Mouse (Mus musculus): ENCODE results near the gene Tmem91.

Gene Tmem91

DNA sequence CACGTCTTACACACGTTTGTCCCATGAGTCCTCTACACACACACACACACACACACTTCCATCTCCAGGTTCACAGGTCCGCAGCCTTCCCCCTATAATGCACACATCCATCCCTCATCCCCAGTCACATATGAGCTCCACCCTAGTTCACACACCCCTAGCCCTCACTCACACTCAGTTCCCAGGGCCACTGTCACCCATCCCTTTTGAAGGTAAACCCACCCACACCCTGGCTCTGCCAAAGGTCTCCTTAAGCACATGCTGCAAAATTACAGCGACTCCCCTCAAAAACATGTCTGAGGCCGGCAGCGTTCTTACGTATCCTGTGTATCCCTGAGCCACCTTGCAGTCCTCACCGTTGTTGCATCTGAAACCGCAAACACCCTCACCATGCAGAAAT, 669 bp downstream of the Tmem91 start:
- ATAC-seq (ENCODE audit: insufficient number of reproducible peaks, low FRiP score, low TSS enrichment), result no peak

DNA sequence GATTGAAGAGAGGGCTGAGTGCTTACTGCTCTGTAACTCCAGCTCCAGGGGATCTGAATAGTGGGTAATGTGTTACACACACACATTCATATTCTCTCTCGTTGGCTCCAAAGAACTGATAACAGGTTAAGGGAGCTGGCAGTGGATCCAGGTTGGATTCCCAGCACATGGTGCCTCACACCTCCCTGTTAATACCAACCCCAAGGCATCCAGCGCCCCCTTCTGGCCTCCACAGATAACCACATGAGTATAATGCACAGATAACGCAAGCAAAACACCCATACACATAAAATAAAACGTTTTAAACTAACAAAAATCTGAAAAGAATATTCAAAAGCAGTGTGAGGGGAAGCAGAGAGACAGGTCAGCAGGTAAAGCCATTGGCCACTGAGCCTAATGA, 2.5 kb downstream of the Tmem91 start:
- no peak for ATAC-seq (ENCODE audit: insufficient number of reproducible peaks, low FRiP score, low TSS enrichment)

DNA sequence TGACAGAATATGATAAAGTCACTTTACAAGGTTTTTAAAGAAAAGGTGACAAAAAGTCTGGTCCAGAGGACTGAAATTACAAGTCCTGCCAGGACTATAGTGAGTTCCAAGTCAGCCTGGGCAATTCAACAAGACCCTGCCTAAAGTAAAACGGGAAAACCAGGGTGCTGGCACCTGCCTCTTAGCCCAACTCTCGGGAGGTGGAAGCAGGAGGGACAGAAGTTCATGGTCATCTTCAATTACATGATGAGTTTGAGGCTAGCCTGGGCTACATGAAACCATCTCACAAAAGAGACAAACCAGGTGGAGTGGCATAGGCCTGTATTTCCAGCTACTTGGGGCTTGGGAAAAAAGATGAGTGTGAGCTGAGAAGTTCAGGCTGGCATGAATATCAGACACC, 3.3 kb downstream of the Tmem91 start:
- ATAC-seq (ENCODE audit: insufficient number of reproducible peaks, low FRiP score, low TSS enrichment), result no peak

DNA sequence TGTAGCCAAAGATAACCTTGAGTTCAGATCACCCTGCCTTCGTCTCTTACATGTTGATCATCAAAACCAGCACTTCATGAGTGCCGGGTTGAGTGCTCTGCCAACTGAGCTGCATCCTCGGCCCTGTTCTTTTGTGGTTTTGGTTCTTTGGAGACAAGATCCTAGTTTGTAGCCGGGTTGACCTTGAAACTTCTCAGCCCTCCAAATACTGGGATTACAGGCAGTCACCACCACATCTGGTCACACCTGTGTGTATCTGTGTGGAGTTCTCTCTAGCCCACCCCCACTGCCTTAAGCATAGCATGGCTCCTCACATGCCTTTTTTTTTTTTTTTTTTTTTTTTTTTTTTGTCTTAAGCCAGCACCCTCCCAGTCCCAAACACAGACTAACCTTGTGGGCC, 4.9 kb downstream of the Tmem91 start:
- ATAC-seq (ENCODE audit: insufficient number of reproducible peaks, low FRiP score, low TSS enrichment), result no peak

DNA sequence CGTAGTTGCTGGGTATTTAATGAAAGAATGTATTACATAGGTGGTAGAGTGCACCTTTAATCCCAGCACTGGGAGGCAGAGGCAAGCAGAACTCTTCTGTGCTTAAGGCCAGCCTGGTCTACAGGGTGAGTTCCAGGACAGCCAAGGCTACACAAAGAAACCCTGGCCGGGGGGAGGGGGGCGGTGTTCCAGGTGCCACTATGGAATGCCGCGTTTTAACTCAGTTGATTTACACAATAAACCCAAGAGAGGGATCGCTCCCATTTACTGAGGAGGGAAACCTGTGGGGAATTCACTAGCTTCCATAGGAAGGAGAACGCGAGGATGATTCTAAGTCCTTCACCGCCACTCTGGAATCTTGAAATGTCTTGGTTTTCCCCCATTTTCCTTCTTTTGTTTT, 5.3 kb downstream of the Tmem91 start:
- ATAC-seq (ENCODE audit: insufficient number of reproducible peaks, low FRiP score, low TSS enrichment), result no peak

DNA sequence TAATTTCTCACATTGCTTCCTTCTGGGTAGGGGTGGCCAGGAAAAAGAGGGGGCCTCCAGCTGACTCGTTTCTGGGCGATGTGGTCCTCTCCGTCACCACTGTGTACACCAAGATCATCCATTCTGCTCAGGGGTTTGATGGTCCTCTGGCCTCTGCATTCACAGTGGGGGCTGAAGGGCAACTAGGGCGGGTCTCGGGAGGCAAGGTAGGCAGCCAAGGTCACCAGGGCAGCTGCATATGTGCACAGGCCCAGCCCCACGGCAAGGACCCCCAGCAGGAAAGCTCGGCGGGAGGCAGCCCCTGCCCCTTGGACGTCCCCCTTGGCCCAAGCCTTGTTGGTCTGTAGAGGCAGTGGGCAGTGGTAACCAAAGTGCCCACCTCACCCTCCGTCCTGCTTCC, 5.8 kb downstream of the Tmem91 start:
- ATAC-seq (ENCODE audit: insufficient number of reproducible peaks, low FRiP score, low TSS enrichment), result no peak

DNA sequence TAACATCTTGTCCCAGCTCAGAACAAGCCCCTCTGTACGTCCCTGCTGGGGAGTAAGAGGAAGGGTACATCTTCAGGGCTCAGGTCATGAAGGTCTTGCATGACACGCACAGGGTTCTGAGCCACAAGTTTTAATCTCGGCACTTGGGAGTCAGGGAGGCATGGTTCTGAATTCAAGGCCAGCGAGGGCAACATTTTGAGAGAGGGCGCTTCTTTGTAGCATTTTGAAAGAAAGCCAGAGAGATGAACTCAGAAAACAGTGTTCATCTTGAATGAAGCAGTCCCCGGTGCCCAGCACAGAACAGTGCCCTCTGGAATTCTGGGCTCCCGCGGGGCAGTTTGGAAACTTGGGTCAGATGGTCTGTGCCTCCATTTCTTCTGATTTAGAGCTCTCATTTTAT, 8.6 kb downstream of the Tmem91 start:
- ATAC-seq (ENCODE audit: insufficient number of reproducible peaks, low FRiP score, low TSS enrichment), result no peak

DNA sequence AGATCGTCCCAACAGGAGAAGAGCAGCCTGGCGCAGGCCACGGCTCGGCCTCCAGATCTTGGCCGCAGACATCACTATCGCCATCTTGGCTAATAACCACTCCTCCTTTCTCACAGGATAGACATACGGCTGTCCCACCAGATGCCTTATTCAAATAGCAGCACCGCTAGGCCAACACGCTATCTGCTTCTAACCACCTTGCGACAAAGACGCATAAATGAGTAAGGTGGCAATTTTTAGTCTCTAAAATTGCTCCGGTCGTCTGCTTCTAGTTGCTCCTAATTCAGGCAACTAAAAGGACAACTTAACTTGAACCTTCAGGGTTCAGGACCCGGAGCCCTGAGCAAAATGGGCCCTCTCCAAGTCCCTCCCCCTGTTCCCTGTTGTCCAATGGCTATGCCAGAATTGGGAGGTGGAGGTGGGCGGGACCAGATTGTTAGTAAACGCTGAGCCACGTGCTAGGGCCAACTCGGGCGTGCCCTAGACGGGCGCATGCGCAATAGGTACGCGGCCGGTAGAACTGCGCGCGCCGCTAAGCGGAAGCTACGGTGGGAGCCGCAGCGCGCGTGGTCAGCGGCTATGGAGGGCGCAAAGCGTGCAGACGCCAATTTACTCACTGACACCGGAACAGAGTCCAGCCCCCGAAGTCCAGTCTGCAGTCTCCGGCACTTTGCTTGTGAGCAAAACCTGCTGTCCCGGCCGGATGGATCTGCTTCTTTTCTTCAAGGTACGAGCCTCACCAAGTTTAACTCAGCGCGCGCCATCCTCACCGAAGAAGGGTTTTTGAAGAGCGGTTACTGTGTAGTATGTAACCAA, 16.1 kb downstream of the Tmem91 start, which contains the start of the genes Bckdha and Exosc5:
Gene Bckdha, minus strand, starts transcription at position 325 of the 816 bp plus-strand sequence.
Gene Exosc5, plus strand, starts transcription at position 508 of the 816 bp plus-strand sequence.
- peak; percentile 90 for ATAC-seq (ENCODE audit: insufficient number of reproducible peaks, low FRiP score, low TSS enrichment)

DNA sequence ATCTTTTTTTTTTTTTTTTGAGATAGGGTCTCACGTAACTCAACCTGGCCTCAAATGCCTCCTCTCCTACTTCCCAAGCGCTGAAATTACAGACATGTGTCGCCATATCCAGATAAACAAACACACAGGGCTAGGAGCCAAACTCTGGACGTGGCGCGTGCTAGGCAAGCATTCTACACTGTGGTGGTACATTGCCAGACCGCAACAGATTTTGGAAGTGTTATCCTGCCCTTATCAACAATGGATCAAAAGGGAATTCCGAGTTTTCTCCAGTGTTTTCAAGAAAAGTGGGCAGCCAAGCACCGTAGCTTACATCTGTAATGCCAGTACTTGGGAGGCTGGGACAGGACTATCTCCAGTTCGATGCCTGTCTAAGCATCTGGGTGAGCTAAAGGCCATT, 17.2 kb downstream of the Tmem91 start:
- ATAC-seq (ENCODE audit: insufficient number of reproducible peaks, low FRiP score, low TSS enrichment), result no peak

DNA sequence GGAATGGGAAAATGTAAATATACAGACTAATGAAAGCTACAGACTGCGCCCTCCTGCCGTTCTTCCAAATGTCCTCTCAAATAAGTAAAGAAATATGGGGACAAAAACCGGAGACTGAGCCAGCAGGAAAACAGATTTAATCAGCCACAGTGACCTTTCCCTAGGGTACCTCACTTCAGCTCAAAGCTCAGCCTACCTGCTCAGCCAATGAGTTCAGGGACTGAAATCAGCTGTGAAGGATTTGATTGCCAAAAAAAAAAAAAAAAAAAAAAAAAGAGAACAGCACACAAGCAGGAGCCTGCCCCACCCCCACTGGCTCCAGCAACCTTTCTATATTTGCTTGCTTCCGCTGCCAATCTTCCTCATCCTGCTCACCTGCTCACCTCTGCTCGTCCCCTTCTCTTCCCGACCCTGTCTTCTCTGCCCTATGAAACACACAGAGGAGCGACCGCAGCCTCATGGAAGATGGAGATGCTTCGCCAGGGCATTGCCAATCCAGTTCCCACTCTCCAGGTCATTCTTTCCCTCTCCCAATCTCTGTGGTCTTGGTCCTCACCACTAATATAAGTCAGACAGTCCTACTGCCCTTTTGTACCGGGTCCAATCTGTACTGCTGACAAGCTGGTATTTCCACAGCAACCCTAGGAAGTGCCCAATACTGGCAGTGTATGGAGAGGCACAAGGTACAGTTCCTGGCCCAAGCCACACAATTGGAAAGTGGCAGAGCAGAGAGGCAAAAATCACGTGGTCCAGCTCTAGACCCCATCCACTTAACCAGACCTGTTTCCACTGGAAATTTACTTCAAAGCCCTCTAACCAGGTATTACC, 19.2 kb downstream of the Tmem91 start:
- ATAC-seq (ENCODE audit: insufficient number of reproducible peaks, low FRiP score, low TSS enrichment), result no peak

DNA sequence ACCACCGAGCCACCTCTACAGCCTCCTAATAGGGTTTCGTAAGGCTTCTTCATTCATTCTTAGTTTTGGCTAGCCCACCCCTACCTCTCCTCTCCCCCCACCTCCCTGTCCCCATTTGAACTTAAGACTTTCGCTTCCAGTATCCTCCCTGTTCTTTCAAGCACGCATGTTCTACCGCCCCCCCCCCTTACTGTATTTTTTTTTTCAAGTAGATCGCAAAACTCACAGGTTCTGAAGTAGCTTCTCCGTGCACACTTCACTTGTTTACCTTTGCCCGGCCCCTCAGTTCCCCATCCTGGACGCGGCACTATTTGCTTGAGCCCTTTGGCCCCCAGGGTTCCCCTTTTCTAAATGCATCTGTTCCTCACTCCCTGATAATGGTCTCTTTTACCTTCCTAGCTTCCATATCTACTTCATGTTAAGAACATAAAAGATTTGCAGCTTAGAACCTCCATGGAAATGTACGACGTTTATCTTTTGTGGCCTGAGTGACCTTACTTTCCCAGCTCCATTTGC, 22.7 kb downstream of the Tmem91 start:
- ATAC-seq (ENCODE audit: insufficient number of reproducible peaks, low FRiP score, low TSS enrichment), result no peak

DNA sequence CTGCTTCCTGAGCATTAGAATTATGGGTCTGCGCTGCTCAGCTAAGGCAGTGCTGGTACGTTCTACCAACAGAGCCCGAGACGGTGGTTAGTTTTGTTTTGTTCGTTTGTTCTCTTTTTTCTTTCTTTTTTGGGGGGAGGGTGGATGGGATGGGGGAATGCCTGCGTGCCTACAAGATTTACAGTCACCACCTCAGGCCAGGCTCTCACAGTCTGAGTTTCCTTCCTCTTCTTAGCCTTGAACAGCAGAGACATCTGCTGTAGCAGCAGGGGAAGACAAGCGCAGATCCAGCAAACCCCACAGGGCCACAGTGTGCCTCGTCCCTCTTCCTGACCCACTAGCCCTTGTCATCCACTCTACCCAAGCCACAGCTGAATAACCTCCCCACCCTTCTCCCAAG, 23.7 kb downstream of the Tmem91 start:
- ATAC-seq (ENCODE audit: insufficient number of reproducible peaks, low FRiP score, low TSS enrichment), result peak; percentile 52; the same call in 1 of the 2 replicates

DNA sequence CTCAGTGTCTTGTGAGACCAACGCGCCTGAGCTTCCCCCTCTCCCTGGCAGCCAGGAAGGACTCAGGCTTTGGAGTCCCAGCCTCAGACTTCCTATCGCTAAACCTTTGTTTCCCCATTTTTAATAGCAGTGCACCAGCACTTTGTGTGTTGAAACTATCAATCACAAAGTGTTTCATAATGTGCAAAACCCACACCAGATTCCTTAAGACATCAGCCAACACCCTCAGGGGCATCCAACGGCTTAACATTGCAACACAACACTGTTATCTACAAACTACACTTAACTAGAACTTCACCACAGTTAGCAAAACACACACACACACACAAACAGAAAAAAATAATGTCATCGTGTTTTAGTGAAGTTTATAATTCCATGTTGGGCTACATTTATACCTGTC, 25.1 kb downstream of the Tmem91 start:
- ATAC-seq (ENCODE audit: insufficient number of reproducible peaks, low FRiP score, low TSS enrichment), result no peak

DNA sequence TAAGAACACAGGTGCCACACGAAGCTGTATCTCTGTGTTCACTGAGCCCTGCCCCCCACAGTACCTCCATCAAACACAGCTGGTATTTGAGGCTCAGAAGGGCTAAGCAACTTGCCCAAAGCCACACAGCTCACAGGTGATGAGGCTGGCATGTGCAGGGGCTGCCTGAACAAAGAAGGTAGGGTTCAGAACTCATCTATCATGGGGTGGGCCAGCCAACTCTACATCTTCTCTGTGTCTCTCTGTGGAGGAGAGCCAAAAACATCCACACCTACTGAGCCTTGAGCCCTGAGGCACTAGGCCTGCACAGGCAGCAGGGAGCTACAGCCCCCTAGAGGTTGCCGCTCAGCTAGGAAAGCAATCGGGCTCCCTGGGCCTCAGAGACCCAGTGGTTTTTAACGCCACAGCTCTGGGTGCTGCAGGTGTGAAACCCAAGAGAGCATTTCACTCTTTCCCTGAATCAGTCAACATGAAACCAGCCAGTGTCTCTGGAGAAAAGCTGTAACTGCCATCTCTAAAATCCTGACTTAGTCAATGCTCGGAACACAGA, 27.3 kb downstream of the Tmem91 start:
- no peak for ATAC-seq (ENCODE audit: insufficient number of reproducible peaks, low FRiP score, low TSS enrichment)

DNA sequence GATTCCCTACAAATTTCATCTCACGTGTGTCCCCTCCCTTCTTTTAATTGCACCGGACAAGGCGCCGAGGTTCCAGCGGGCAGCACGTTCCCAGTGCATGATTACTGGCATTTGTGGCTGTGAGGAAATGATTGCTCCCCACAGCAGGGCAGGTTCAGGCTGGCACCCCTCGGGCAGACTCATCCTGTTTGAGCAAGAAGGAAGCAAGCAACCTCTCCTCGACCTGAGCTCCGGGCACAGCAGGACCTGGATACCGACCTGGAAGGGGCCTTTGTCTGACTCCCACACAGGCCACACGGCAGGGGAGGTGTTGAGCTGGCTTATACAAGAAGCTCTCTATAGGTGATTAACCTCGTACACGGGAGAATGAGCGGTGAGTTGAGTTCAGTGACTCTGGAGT, 29.9 kb downstream of the Tmem91 start:
- no peak for ATAC-seq (ENCODE audit: insufficient number of reproducible peaks, low FRiP score, low TSS enrichment)

DNA sequence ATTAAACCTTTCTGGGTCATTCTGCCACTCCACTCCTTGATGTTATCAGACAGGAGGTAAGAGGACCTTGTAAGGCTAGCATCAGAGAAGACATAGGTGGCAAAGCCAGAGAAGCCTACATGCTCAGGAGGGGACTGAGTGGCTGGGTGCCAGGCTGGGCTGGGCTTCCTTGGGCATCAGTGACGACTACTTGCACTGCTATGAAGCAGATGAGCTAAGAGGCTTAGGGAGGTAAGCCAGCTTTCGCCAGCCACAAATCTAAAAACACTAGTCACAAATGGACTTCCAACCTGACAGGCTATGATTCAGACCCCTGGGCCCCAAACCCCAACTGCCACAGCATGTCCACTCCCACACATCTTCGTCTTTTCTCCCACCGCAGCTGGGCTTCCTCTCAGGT, 30.3 kb downstream of the Tmem91 start:
- ATAC-seq (ENCODE audit: insufficient number of reproducible peaks, low FRiP score, low TSS enrichment), result no peak

DNA sequence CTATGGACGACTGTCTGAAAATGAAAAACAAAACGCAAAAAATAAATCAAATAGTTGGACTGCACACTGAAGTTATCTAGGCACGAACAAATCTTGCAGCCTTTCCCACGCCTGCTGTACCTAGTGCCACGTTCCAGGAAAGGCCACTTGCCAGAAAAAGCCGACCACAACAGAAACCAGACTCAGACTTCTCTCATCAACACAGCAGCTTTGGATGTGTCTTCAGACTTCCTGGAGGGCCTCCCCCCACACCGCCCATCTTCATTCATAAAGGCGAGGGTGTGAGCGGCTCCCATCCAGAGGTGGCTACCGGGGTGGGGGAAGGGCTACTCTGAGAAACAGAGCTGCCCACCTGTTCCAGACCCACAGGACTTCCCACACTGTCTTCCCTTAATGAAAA, 30.8 kb downstream of the Tmem91 start:
- no peak for ATAC-seq (ENCODE audit: insufficient number of reproducible peaks, low FRiP score, low TSS enrichment)

DNA sequence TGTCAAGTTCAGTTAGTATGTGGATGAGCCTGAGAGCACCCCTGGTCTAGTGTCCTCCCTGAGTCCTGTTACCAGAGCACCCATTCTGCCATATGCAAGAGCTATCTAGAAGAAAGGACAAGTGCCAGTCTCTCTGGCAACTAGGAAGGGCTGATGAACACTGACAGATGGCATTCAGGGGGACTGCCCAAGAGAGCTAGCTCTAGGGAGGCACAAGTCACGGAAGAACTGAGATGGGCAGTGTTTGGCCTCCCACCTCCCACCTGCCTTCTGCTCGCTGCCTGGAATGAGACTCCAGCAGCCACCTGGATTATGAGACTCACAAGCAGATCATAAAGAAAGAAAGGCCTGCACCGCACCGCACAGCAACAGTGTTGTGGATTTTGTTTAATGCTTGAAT, 35.2 kb downstream of the Tmem91 start:
- no peak for ATAC-seq (ENCODE audit: insufficient number of reproducible peaks, low FRiP score, low TSS enrichment)

DNA sequence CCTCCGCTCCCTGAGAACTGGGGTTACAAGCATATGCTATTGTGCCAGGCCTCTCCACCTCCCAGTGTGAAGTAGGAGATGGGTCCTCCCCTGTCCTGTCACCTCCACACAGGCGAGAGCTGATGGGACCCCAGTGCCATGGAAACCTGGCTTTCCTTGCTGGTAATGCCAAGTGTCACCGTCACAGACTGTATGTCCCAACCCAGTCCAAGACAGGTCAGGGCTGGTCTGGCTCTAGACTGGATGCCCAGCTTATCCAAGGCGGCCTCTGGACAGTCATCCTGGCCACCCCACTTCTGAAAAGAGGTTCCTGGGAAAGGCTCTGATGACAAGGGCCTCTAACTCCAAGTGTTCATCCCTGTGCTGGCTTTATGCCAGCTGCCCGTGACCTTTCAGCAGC, 37.9 kb downstream of the Tmem91 start:
- no peak for ATAC-seq (ENCODE audit: insufficient number of reproducible peaks, low FRiP score, low TSS enrichment)

DNA sequence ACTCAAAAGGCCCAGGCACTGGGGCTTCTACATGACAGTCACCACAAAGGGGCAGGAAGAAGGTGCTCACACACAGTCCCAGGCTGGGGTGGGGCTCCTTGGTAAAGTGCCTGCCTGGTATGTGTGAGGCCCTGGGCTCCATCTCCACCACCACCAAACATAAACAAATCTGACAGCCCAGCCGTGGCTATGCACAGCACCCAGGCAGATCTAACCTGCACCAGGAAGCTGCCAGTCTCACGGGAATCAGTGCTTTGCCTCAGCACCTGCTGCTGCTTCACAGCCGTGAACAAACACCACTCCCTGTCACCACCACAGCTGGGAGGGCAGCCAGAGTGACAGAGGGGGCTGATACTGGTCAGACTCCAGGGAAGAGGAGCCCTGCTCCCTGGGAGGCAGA, 38.6 kb downstream of the Tmem91 start:
- ATAC-seq (ENCODE audit: insufficient number of reproducible peaks, low FRiP score, low TSS enrichment), result no peak

DNA sequence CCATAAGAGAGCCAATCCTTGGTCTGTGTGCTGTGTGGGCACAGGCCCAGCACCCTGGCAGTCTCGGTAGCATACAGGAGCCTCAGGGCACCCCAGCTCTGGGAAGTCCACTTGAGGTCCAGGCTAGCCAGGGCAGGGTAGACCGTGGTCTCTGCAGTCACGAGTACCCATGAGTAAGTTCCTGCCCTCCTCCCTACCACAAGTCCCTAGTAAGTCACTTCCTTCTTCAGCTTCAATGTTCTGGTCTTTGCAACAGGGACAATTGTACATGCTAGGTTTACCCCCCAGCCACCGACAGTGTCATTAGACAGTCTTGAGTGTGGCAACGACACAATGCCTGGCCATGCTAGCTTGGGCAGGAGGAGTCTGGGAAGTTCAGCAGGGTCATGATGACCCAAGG, 42.3 kb downstream of the Tmem91 start:
- no peak for ATAC-seq (ENCODE audit: insufficient number of reproducible peaks, low FRiP score, low TSS enrichment)
